Mouse (Mus musculus) liver, embryonic 14.5 days (tissue): ENCODE data around the gene Foxn1. TPM values are rescaled to one million over a fixed set of nuclear protein-coding genes. Genes with fewer than 3 reads are reported as not detected.

Experiments used
- ATAC-seq: fragments of 200-750 bp; cut with Nextera tagmentation; 2 replicates; pipeline ENCODE4 v1.8.0; 2017; ENCODE audit warnings: moderate number of reproducible peaks, mild to moderate bottlenecking, moderate library complexity; ENCODE audit not compliant: insufficient read depth
- DNase-seq, 3 experiments: peaks; one replicate each; pipeline ENCODE4 v3.0.0-alpha.2; 2012 to 2013; ENCODE audit warnings: low read depth in 3 of 3, low spot score in 3 of 3
- H3K27ac ChIP-seq: fragments of 300-500 bp; sonication (generic); 2 replicates; pipeline ENCODE4 v1.5.1; 2014; ENCODE audit warnings: moderate library complexity, mild to moderate bottlenecking, control low read depth, inconsistent platforms
- H3K27me3 ChIP-seq: fragments of 300-500 bp; sonication (generic); 2 replicates; pipeline ENCODE4 v1.6.1; 2014; ENCODE audit warnings: mild to moderate bottlenecking, low read length, moderate library complexity; ENCODE audit not compliant: control insufficient read depth, insufficient read depth
- H3K36me3 ChIP-seq: fragments of 300-500 bp; sonication (generic); replicated peaks from 2 replicates; pipeline ENCODE4 v1.6.1; 2014; ENCODE audit warnings: low read depth; ENCODE audit not compliant: control insufficient read depth, insufficient read depth
- H3K4me1 ChIP-seq, 2 experiments: fragments of 200-500 bp in 1 of 2; fragments of 300-500 bp in 1 of 2; sonication (generic) in 1 of 2; replicated peaks; 2 replicates each; pipeline ENCODE4 v1.6.1; 2012 to 2014; ENCODE audit warnings: antibody characterized with exemption in 1 of 2, inconsistent platforms in 1 of 2, low read length in 1 of 2; ENCODE audit not compliant: control insufficient read depth in 2 of 2, insufficient read depth in 2 of 2
- H3K4me2 ChIP-seq: fragments of 300-500 bp; sonication (generic); 2 replicates; pipeline ENCODE4 v1.6.1; 2014; ENCODE audit warnings: low read depth, mild to moderate bottlenecking, control low read depth, moderate library complexity
- H3K4me3 ChIP-seq, 2 experiments: fragments of 200-500 bp in 1 of 2; fragments of 300-500 bp in 1 of 2; sonication (generic) in 1 of 2; 2 replicates each; pipeline ENCODE4 v1.5.1; 2012 to 2014; ENCODE audit warnings: low read depth in 2 of 2, low read length in 2 of 2, mild to moderate bottlenecking in 2 of 2, control low read depth in 1 of 2, inconsistent platforms in 1 of 2, moderate library complexity in 1 of 2; ENCODE audit not compliant: insufficient read depth in 1 of 2
- H3K9ac ChIP-seq: fragments of 300-500 bp; sonication (generic); replicated peaks from 2 replicates; pipeline ENCODE4 v1.6.1; 2014; ENCODE audit warnings: mild to moderate bottlenecking, control low read depth, moderate library complexity
- H3K9me3 ChIP-seq: fragments of 300-500 bp; sonication (generic); 2 replicates; pipeline ENCODE4 v1.6.1; 2016; ENCODE audit warnings: low read length, mixed read lengths; ENCODE audit not compliant: control insufficient read depth
- CTCF ChIP-seq: IDR thresholded peaks from 2 replicates; pipeline ENCODE4 v1.5.1; 2016; ENCODE audit warnings: antibody characterized with exemption, low read depth, control low read depth
- EP300 ChIP-seq: IDR thresholded peaks from 2 replicates; pipeline ENCODE4 v1.6.1; 2016; ENCODE audit warnings: antibody characterized with exemption, low read depth
- WGBS: fragments of 180-500 bp; shearing (Covaris S2); extraction: QIAGEN DNeasy Blood & Tissue Kit; methylation state at CpG from one replicate; pipeline ENCODE4 v1.1.7; 2014; ENCODE audit not compliant: insufficient replicate concordance; 5-methylcytosine and 5-hydroxymethylcytosine counted together
- polyA plus RNA-seq, 2 experiments: library from polyadenylated mRNA; depleted of rRNA in 1 of 2; stranded (reverse) in 1 of 2; unstranded in 1 of 2; fragments of >200 nt; fragmentation: Nextera tagmentation in 1 of 2; extraction: Ambion mirVana in 1 of 2; gene quantifications; 2 replicates each; pipeline versions ENCODE4 v1.2.1 to v1.2.3; 2012 to 2014

Foxn1 gene
- polyA plus RNA-seq, 2 experiments, result not detected

GRCm38 (mm10) chr11:78399680-78400079, 13.3 kb upstream of the Foxn1 start:
- no peak overlapping the region for H3K27ac ChIP-seq

GRCm38 (mm10) chr11:78398212-78398611, 11.9 kb upstream of the Foxn1 start:
- WGBS, result 57% methylated on average over 6 of the region's 6 CpGs

More at GRCm38 (mm10) chr11:78399680-78400079, 13.3 kb upstream of the Foxn1 start:
- 6% methylated on average over 8 of the region's 8 CpGs for WGBS
- TF ChIP-seq CTCF (peak; percentile 86), EP300 (no peak)
- no peak overlapping the region for H3K4me2 ChIP-seq
- no peaks in the 10 kb centered on the region for H3K4me1 ChIP-seq
- no peaks in the 10 kb centered on the region for H3K27me3 ChIP-seq
- H3K9ac ChIP-seq, result no peak overlapping the region
- H3K9me3 ChIP-seq, result no peaks in the 10 kb centered on the region
- no peak for ATAC-seq
- no peak overlapping the region for H3K4me3 ChIP-seq
- no peaks in the 10 kb centered on the region for H3K36me3 ChIP-seq
- peak; percentile 22 to 39 (median 31) for DNase-seq

GRCm38 (mm10) chr11:78397397-78397796, 11.0 kb upstream of the Foxn1 start:
- Histone ChIP-seq H3K9ac (no peak overlapping the region), H3K4me2 (no peak overlapping the region), H3K36me3 (no peaks in the 10 kb centered on the region), H3K9me3 (no peaks in the 10 kb centered on the region), H3K4me1 (no peaks in the 10 kb centered on the region), H3K4me3 (no peak overlapping the region), H3K27ac (no peak overlapping the region), H3K27me3 (no peaks in the 10 kb centered on the region)
- peak; percentile 83 for TF ChIP-seq CTCF
- no peak for TF ChIP-seq EP300
- no peak for ATAC-seq
- WGBS, result 14% methylated on average over 18 of the region's 18 CpGs
- peak; percentile 15 to 27 (median 16) for DNase-seq

More at GRCm38 (mm10) chr11:78398212-78398611, 11.9 kb upstream of the Foxn1 start:
- Histone ChIP-seq H3K27ac (no peak overlapping the region), H3K4me3 (no peak overlapping the region), H3K27me3 (no peaks in the 10 kb centered on the region), H3K9me3 (no peaks in the 10 kb centered on the region), H3K36me3 (no peaks in the 10 kb centered on the region), H3K4me1 (no peaks in the 10 kb centered on the region), H3K9ac (no peak overlapping the region), H3K4me2 (no peak overlapping the region)
- no peak for TF ChIP-seq CTCF
- no peak for TF ChIP-seq EP300
- ATAC-seq (no peak), DNase-seq (no peak)

- Histone ChIP-seq H3K4me2 (no peak overlapping the region), H3K4me3 (no peak overlapping the region), H3K9me3 (no peaks in the 10 kb centered on the region), H3K36me3 (no peaks in the 10 kb centered on the region), H3K27ac (no peak overlapping the region), H3K9ac (no peak overlapping the region), H3K4me1 (no peaks in the 10 kb centered on the region), H3K27me3 (no peaks in the 10 kb centered on the region)
- 57% methylated on average over 11 of the region's 11 CpGs for WGBS
- DNase-seq (no peak), ATAC-seq (no peak)
- TF ChIP-seq CTCF (no peak), EP300 (no peak)
Measured at GRCm38 (mm10) chr11:78396950-78397349, 10.6 kb upstream of the Foxn1 start.

- DNase-seq (no peak), ATAC-seq (no peak)
- no peak overlapping the region for H3K4me2 ChIP-seq
- H3K27me3 ChIP-seq, result no peaks in the 10 kb centered on the region
- no peaks in the 10 kb centered on the region for H3K4me1 ChIP-seq
- WGBS, result 47% methylated on average over 3 of the region's 3 CpGs
- no peak overlapping the region for H3K9ac ChIP-seq
- no peaks in the 10 kb centered on the region for H3K36me3 ChIP-seq
- H3K27ac ChIP-seq, result no peak overlapping the region
- no peak for TF ChIP-seq EP300
- no peak for TF ChIP-seq CTCF
- H3K9me3 ChIP-seq, result no peaks in the 10 kb centered on the region
- H3K4me3 ChIP-seq, result no peak overlapping the region
Measured at GRCm38 (mm10) chr11:78392728-78393127, 6.4 kb upstream of the Foxn1 start.
